Mouse (Mus musculus) CH12.LX (cell line): ENCODE data around the gene Mrpl9.

Experiments
- CTCF ChIP-seq, 2 experiments: IDR thresholded peaks in 1 of 2; conservative IDR thresholded peaks in 1 of 2; 2 replicates each; pipeline ENCODE4 v1.5.1; 2011 to 2012; ENCODE audit warnings: low read depth in 2 of 2, low read length in 2 of 2, improper control_type of control experiment in 1 of 2, inconsistent platforms in 1 of 2, mild to moderate bottlenecking in 1 of 2, moderate library complexity in 1 of 2
- MYC ChIP-seq: IDR thresholded peaks from 2 replicates; pipeline ENCODE4 v1.6.1; 2011; ENCODE audit warnings: low read depth, mild to moderate bottlenecking, improper control_type of control experiment, low read length
- USF1 ChIP-seq: IDR thresholded peaks from 2 replicates; pipeline ENCODE4 v1.6.1; 2014; ENCODE audit warnings: low read depth, mild to moderate bottlenecking, inconsistent platforms, low read length, improper control_type of control experiment
- ZNF384 ChIP-seq: IDR thresholded peaks from 2 replicates; pipeline ENCODE4 v1.6.1; 2012; ENCODE audit warnings: low read depth, low read length, improper control_type of control experiment, inconsistent platforms

- TF ChIP-seq USF1: no peak
- TF ChIP-seq MYC: no peak
- no peak for TF ChIP-seq ZNF384
- TF ChIP-seq CTCF (conservative IDR thresholded peaks at IDR 0.05 in 1 of 2, IDR thresholded peaks at IDR 0.05 in 1 of 2; ENCODE audit: low read depth in 2 of 2, low read length in 2 of 2): no peak
Measured at GRCm38 (mm10) chr3:94399663-94400310, 43.3 kb upstream of the Mrpl9 start.
